Mouse (Mus musculus) CH12.LX (cell line): ENCODE data around the gene Fam214a. TPM values are rescaled to one million over a fixed set of nuclear protein-coding genes. Genes with fewer than 3 reads are reported as not detected.

Experiments used
- DNase-seq: peaks from one replicate; pipeline ENCODE4 v3.0.0-alpha.2; 2013; ENCODE audit errors: extremely low read depth
- H3K27ac ChIP-seq: 2 replicates; pipeline ENCODE4 v1.5.1; 2012; ENCODE audit warnings: low read depth, mild to moderate bottlenecking, control low read depth, moderate library complexity; ENCODE audit not compliant: insufficient read depth
- H3K27me3 ChIP-seq: replicated peaks from 2 replicates; pipeline ENCODE3; 2012; ENCODE audit warnings: inconsistent platforms
- H3K36me3 ChIP-seq, 2 experiments: replicated peaks in 1 of 2; 2 replicates each; pipeline versions ENCODE3 to v1.6.1; 2012; ENCODE audit warnings: inconsistent platforms in 1 of 2, low read length in 1 of 2, mild to moderate bottlenecking in 1 of 2, mixed read lengths in 1 of 2, moderate library complexity in 1 of 2; ENCODE audit not compliant: control insufficient read depth in 1 of 2, insufficient read depth in 1 of 2
- H3K4me1 ChIP-seq, 2 experiments: 2 replicates each; pipeline ENCODE4 v1.6.1; 2012; ENCODE audit warnings: inconsistent platforms in 1 of 2, moderate library complexity in 1 of 2; ENCODE audit not compliant: insufficient read depth in 2 of 2, control insufficient read depth in 1 of 2
- H3K4me2 ChIP-seq: 2 replicates; pipeline ENCODE4 v1.6.1; 2012; ENCODE audit warnings: low read depth, mild to moderate bottlenecking, control low read depth; ENCODE audit not compliant: poor library complexity, insufficient read depth, severe bottlenecking
- H3K4me3 ChIP-seq, 3 experiments: fragments of 150-350 bp in 1 of 3; sonication (generic) in 1 of 3; replicated peaks in 1 of 3; 2 replicates each; pipeline versions ENCODE3 to v1.5.1; 2011 to 2012; ENCODE audit warnings: low read depth in 2 of 3, low read length in 2 of 3, mild to moderate bottlenecking in 2 of 3, moderate library complexity in 2 of 3, control low read depth in 1 of 3, improper control_type of control experiment in 1 of 3, inconsistent platforms in 1 of 3, mixed read lengths in 1 of 3; ENCODE audit not compliant: poor library complexity in 1 of 3
- H3K79me2 ChIP-seq: replicated peaks from 2 replicates; pipeline ENCODE4 v1.6.1; 2012; ENCODE audit warnings: mild to moderate bottlenecking, moderate library complexity; ENCODE audit not compliant: control insufficient read depth, poor library complexity, insufficient read depth, severe bottlenecking; ENCODE audit errors: extremely low read depth
- H3K9ac ChIP-seq: 2 replicates; pipeline ENCODE4 v1.6.1; 2012; ENCODE audit warnings: low read depth, mild to moderate bottlenecking, control low read depth, moderate library complexity; ENCODE audit not compliant: insufficient read depth
- H3K9me3 ChIP-seq: replicated peaks from 2 replicates; pipeline ENCODE3; 2012; ENCODE audit warnings: low read length, inconsistent platforms, mixed read lengths
- BHLHE40 ChIP-seq: IDR thresholded peaks from 2 replicates; pipeline ENCODE4 v1.6.1; 2011; ENCODE audit warnings: mild to moderate bottlenecking, low read depth, low read length, improper control_type of control experiment
- CHD1 ChIP-seq: IDR thresholded peaks from 2 replicates; pipeline ENCODE4 v1.6.1; 2012; ENCODE audit warnings: low read depth, low read length, improper control_type of control experiment, inconsistent platforms
- CTCF ChIP-seq, 2 experiments: IDR thresholded peaks in 1 of 2; conservative IDR thresholded peaks in 1 of 2; 2 replicates each; pipeline ENCODE4 v1.5.1; 2011 to 2012; ENCODE audit warnings: low read depth in 2 of 2, low read length in 2 of 2, improper control_type of control experiment in 1 of 2, inconsistent platforms in 1 of 2, mild to moderate bottlenecking in 1 of 2, moderate library complexity in 1 of 2
- E2F4 ChIP-seq: IDR thresholded peaks from 2 replicates; pipeline ENCODE4 v1.6.1; 2011; ENCODE audit warnings: low read depth, low read length, improper control_type of control experiment; ENCODE audit not compliant: insufficient replicate concordance
- EP300 ChIP-seq: IDR thresholded peaks from 2 replicates; pipeline ENCODE4 v1.6.1; 2011; ENCODE audit warnings: low read length, improper control_type of control experiment
- ETS1 ChIP-seq: conservative IDR thresholded peaks from 2 replicates; pipeline ENCODE4 v1.6.1; 2012; ENCODE audit warnings: low read depth, mild to moderate bottlenecking, inconsistent platforms, low read length, improper control_type of control experiment, moderate library complexity
- HCFC1 ChIP-seq: IDR thresholded peaks from 2 replicates; pipeline ENCODE4 v1.6.1; 2012; ENCODE audit warnings: low read depth, mild to moderate bottlenecking, inconsistent platforms, low read length, improper control_type of control experiment
- IRF4 ChIP-seq: IDR thresholded peaks from 2 replicates; pipeline ENCODE4 v1.6.1; 2014; ENCODE audit warnings: low read depth, mild to moderate bottlenecking, inconsistent platforms, low read length, improper control_type of control experiment
- MAX ChIP-seq: IDR thresholded peaks from 2 replicates; pipeline ENCODE4 v1.6.1; 2011; ENCODE audit warnings: low read length, improper control_type of control experiment
- MEF2A ChIP-seq: IDR thresholded peaks from 2 replicates; pipeline ENCODE4 v1.6.1; 2014; ENCODE audit warnings: low read depth, mild to moderate bottlenecking, inconsistent platforms, low read length, improper control_type of control experiment, borderline replicate concordance
- MYC ChIP-seq: IDR thresholded peaks from 2 replicates; pipeline ENCODE4 v1.6.1; 2011; ENCODE audit warnings: low read depth, mild to moderate bottlenecking, improper control_type of control experiment, low read length
- POLR2A ChIP-seq: IDR thresholded peaks from 2 replicates; pipeline ENCODE4 v1.6.1; 2011; ENCODE audit warnings: low read depth, mild to moderate bottlenecking, improper control_type of control experiment, low read length
- SMC3 ChIP-seq: IDR thresholded peaks from 2 replicates; pipeline ENCODE4 v1.6.1; 2011; ENCODE audit warnings: low read depth, low read length, improper control_type of control experiment
- TBP ChIP-seq: conservative IDR thresholded peaks from 2 replicates; pipeline ENCODE4 v1.6.1; 2011; ENCODE audit warnings: low read depth, low read length, improper control_type of control experiment
- USF1 ChIP-seq: IDR thresholded peaks from 2 replicates; pipeline ENCODE4 v1.6.1; 2014; ENCODE audit warnings: low read depth, mild to moderate bottlenecking, inconsistent platforms, low read length, improper control_type of control experiment
- ZC3H11A ChIP-seq: IDR thresholded peaks from 2 replicates; pipeline ENCODE4 v1.6.1; 2012; ENCODE audit warnings: low read depth, mild to moderate bottlenecking, inconsistent platforms, low read length, improper control_type of control experiment
- ZNF384 ChIP-seq: IDR thresholded peaks from 2 replicates; pipeline ENCODE4 v1.6.1; 2012; ENCODE audit warnings: low read depth, low read length, improper control_type of control experiment, inconsistent platforms
- dilution Hi-C: fragments of 300-500 bp; cut with MboI; formaldehyde crosslinking; loops from 2 replicates; pipeline ENCODE4 v1.14.3; 2020; ENCODE audit warnings: low sequenced_read_pairs; ENCODE audit not compliant: extremely low pct_unique_long_range_greater_than_20kb, extremely low pct_ligation_motif_present
- in situ Hi-C: fragments of 300-500 bp; cut with MboI; formaldehyde crosslinking; loops from 3 replicates; pipeline ENCODE4 v1.14.3; 2019; ENCODE audit warnings: low sequenced_read_pairs, low pct_ligation_motif_present, low pct_unique_long_range_greater_than_20kb, mixed read lengths
- polyA plus RNA-seq: library from polyadenylated mRNA; unstranded; fragments of >175 nt; gene quantifications from 2 replicates; pipeline ENCODE4 v1.2.1, GENCODE M21; 2012; ENCODE audit warnings: low read depth; ENCODE audit not compliant: insufficient read length
- total RNA-seq, 2 experiments: library from RNA; depleted of rRNA; stranded (reverse); fragments of 300-350 nt in 1 of 2; fragments of >200 nt in 1 of 2; gene quantifications; 2 replicates each; pipeline ENCODE4 v1.2.3; 2012 to 2014

The Fam214a gene
- total and polyA plus RNA-seq, 3 experiments = 6.2 to 8.6 (median 7.0) TPM

DNA sequence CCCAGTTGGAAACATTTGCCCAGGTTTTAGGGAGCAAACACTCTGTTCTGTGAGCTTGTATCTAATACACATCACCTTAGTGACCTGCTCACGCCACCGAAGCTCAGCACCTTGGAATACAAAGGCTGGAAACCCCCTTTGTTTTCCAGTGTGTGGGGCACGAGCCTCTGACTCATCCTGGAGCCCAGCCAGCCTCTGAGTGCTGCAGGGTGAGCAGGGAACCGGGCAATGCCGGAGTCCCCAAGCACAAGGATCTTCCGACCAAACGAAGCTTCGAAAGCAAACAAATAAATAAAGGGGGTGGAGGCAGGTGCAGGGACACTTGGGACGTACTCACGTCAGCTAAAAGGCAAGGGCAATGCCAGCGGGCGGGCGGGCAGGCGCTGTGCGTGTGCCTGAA is 43.4 kb upstream of the Fam214a start:
- DNase-seq = no peak
- Histone ChIP-seq H3K9me3 (no peaks in the 10 kb centered on the region), H3K4me2 (no peak overlapping the region), H3K4me1 (peaks cover 18 to 25% of the 10 kb centered on the region in 2 experiments), H3K27me3 (no peaks in the 10 kb centered on the region), H3K4me3 (no peak overlapping the region), H3K79me2 (no peaks in the 10 kb centered on the region), H3K27ac (no peak overlapping the region), H3K36me3 (no peaks in the 10 kb centered on the region), H3K9ac (no peak overlapping the region)
- in situ Hi-C loops = loop anchor here (5.0 to 10.0 kb wide), 4 partner anchors 43 to 366 kb away; partner anchors contain the start of gene Fam214a
- TF ChIP-seq BHLHE40 (peak; percentile 81), MYC (no peak), POLR2A (no peak), ZNF384 (no peak)
- dilution Hi-C loops = no loop called here

GRCm38 (mm10) chr9:74910226-74910759 is 42.4 kb upstream of the Fam214a start:
- Histone ChIP-seq H3K27me3 (no peaks in the 10 kb centered on the region), H3K79me2 (no peaks in the 10 kb centered on the region), H3K4me3 (no peak overlapping the region), H3K9ac (no peak overlapping the region), H3K4me1 (peaks cover 18 to 22% of the 10 kb centered on the region in 2 experiments), H3K4me2 (no peak overlapping the region), H3K27ac (no peak overlapping the region), H3K36me3 (no peaks in the 10 kb centered on the region)
- dilution Hi-C loops = no loop called here
- TF ChIP-seq BHLHE40 (peak; percentile 91), MAX (no peak), MEF2A (peak; percentile 75; the same call in 1 of the 2 replicates), ETS1 (peak; percentile 43; the same call in 1 of the 2 replicates), IRF4 (0 out of 2 replicates have a peak, but pooled peaks have one; percentile 38), EP300 (peak; percentile 43), E2F4 (no peak)
- TF ChIP-seq, all 38 proteins: peak for 5
- no peaks in the 10 kb centered on the region for H3K9me3 ChIP-seq
- in situ Hi-C loops = no loop called here
- peak; percentile 15 for DNase-seq

DNA sequence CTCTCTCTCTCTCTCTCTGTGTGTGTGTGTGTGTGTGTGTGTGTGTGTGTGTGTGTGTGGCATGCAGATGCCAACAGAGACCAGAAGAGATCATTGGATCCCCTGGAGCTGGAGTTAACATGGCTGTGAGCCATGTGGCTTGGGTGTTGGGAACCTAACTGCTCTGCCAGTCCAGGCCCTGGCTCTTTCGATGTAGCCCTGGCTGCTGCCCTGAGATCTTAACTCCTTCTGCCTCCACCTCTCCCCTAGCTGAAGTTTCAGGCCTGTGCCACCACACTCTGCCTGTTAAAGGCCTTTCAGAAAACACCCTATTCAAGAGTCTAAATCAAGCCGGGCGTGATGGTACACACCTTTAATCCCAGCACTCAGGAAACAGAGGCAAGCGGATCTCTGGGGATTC is 41.3 kb upstream of the Fam214a start:
- no peak for DNase-seq
- Histone ChIP-seq H3K4me3 (no peak overlapping the region), H3K36me3 (no peaks in the 10 kb centered on the region), H3K4me1 (peaks cover 18 to 20% of the 10 kb centered on the region in 2 experiments), H3K79me2 (no peaks in the 10 kb centered on the region), H3K27me3 (no peaks in the 10 kb centered on the region), H3K9ac (no peak overlapping the region), H3K4me2 (no peak overlapping the region), H3K27ac (no peak overlapping the region), H3K9me3 (no peaks in the 10 kb centered on the region)
- dilution Hi-C loops (no loop called here), in situ Hi-C loops (no loop called here)
- TF ChIP-seq ZNF384 = no peak
- TF ChIP-seq TBP = no peak
- TF ChIP-seq ZC3H11A = no peak
- TF ChIP-seq POLR2A = no peak
- TF ChIP-seq CHD1 = no peak
- TF ChIP-seq MAX = no peak
- TF ChIP-seq SMC3 = no peak
- no peak for TF ChIP-seq ETS1
- TF ChIP-seq HCFC1 = no peak
- no peak for TF ChIP-seq CTCF (conservative IDR thresholded peaks at IDR 0.05 in 1 of 2, IDR thresholded peaks at IDR 0.05 in 1 of 2; ENCODE audit: low read depth in 2 of 2, low read length in 2 of 2)
- no peak for TF ChIP-seq USF1
